Mouse (Mus musculus) cerebellum, adult 18-20 months (tissue): ENCODE measurements around the gene Sema6b.

Source experiments
- DNase-seq, 2 experiments: peaks; one replicate each; pipeline ENCODE4 v3.0.0; 2021

The Sema6b gene

GRCm38 (mm10) chr17:56080781-56081585, 59.2 kb downstream of the Sema6b start:
- peak in 1 of 2 experiments; percentile 23 for DNase-seq

GRCm38 (mm10) chr17:56079921-56080320, 60.2 kb downstream of the Sema6b start:
- DNase-seq, result no peak

- peak; percentile 100 for DNase-seq
These were observed 61.0 kb downstream of the Sema6b start, which contains the start of gene Hdgfl2 for GRCm38 (mm10) chr17:56078880-56079795. Gene Hdgfl2, plus strand, starts transcription at chr17:56079634.

GRCm38 (mm10) chr17:56078361-56078760, 61.8 kb downstream of the Sema6b start:
- peak; percentile 32 to 40 for DNase-seq

- no peak for DNase-seq
These were observed 62.6 kb downstream of the Sema6b start for GRCm38 (mm10) chr17:56077523-56077922.

- peak; percentile 98 for DNase-seq
These were observed 65.3 kb downstream of the Sema6b start, which contains the start of gene Ubxn6 for GRCm38 (mm10) chr17:56074827-56075208. Gene Ubxn6, minus strand, starts transcription at chr17:56075028.

- peak; percentile 70 to 78 for DNase-seq
These were observed 65.9 kb downstream of the Sema6b start for GRCm38 (mm10) chr17:56074097-56074826.
